Mouse (Mus musculus) spleen, adult 2 months (tissue): Measurements from ENCODE around the gene Gpr135.

Source experiments
- CTCF ChIP-seq: fragments of 200-500 bp; IDR thresholded peaks from 2 replicates; pipeline ENCODE4 v1.5.1; 2011; ENCODE audit warnings: mild to moderate bottlenecking, inconsistent platforms; ENCODE audit not compliant: insufficient read depth, insufficient read length, insufficient replicate concordance; ENCODE audit errors: extremely low read depth
- POLR2A ChIP-seq: fragments of 200-500 bp; IDR thresholded peaks from 2 replicates; pipeline ENCODE4 v1.6.1; 2011; ENCODE audit warnings: low read depth, low read length, inconsistent platforms

- TF ChIP-seq CTCF (no peak), POLR2A (no peak)
Observed at GRCm38 (mm10) chr12:72039501-72039900, 31.4 kb downstream of the Gpr135 start.
